Mouse (Mus musculus) Patski (cell line): ENCODE measurements around the gene Flrt1. TPM values are rescaled to one million over a fixed set of nuclear protein-coding genes. Genes with fewer than 3 reads are reported as not detected.
A peak's percentile ranks its signal among the peaks of the same experiment; 100 is the strongest.

Experiments
- ATAC-seq: fragments of 100-300 bp; one replicate; pipeline ENCODE4 v1.8.0; 2021
- CTCF ChIA-PET: fragments of 350-600 bp; sonication (Branson Sonifier 250); formaldehyde crosslinking; loops from one replicate; lab custom pipeline; 2022; ENCODE audit warnings: inconsistent platforms; lab: Charles Lee
- POLR2A ChIA-PET: fragments of 350-600 bp; sonication (Branson Sonifier 250); formaldehyde crosslinking; loops from one replicate; lab custom pipeline; 2022; ENCODE audit warnings: antibody characterized with exemption, inconsistent platforms; lab: Charles Lee
- DNase-seq: peaks from one replicate; pipeline ENCODE4 v3.0.0-alpha.2; 2011; ENCODE audit warnings: low read depth, low spot score
- H3K27me3 ChIP-seq: fragments of 371-371 bp; one replicate; pipeline ENCODE4 v1.5.1; 2021
- CTCF ChIP-seq: fragments of 100-300 bp; IDR thresholded peaks from one replicate; pipeline ENCODE4 v1.5.1; 2021
- in situ Hi-C: fragments of 300-500 bp; cut with MboI; formaldehyde crosslinking; loops from 3 replicates; pipeline ENCODE4 v1.11.1; 2018; ENCODE audit warnings: low pct_unique_long_range_greater_than_20kb, mixed read lengths
- polyA plus RNA-seq: library from polyadenylated mRNA; unstranded; gene quantifications from one replicate; pipeline ENCODE4 v1.2.3, GENCODE M21; 2021

The Flrt1 gene
- polyA plus RNA-seq, 1 experiment from 2014 or later: 12.6 TPM

DNA sequence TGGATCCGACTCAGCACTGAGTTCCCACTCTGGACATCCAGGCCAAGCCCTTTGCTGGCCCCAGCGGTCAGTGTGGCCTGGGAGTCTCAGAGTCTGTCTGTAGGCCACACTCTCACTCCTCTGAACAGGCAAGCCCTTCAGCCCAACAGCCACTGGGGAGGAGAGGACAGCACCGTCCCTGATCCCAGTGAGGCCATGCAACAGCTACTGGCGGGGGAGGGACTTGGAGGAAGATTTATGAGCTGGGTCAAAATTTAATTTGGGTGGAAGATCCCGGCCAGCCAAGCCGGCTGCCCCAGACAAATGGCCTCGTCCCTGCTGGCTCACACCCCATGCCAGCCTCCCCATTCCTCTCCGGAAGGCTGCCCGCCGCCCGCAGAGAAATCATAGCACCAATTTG, 15.7 kb upstream of the Flrt1 start:
- in situ Hi-C loops: no loop called here
- no peak for TF ChIP-seq CTCF
- POLR2A ChIA-PET: interaction anchor here (1.3 kb wide), 1 partner anchor 9 kb away, joined by 5 read pairs; no protein-coding TSS in a partner anchor
- no peaks in the 10 kb centered on the region for H3K27me3 ChIP-seq
- ATAC-seq (peak; percentile 46), DNase-seq (no peak)
- CTCF ChIA-PET: interaction anchor here (1.3 kb wide), 1 partner anchor 13 kb away, joined by 4 read pairs; no protein-coding TSS in a partner anchor

DNA sequence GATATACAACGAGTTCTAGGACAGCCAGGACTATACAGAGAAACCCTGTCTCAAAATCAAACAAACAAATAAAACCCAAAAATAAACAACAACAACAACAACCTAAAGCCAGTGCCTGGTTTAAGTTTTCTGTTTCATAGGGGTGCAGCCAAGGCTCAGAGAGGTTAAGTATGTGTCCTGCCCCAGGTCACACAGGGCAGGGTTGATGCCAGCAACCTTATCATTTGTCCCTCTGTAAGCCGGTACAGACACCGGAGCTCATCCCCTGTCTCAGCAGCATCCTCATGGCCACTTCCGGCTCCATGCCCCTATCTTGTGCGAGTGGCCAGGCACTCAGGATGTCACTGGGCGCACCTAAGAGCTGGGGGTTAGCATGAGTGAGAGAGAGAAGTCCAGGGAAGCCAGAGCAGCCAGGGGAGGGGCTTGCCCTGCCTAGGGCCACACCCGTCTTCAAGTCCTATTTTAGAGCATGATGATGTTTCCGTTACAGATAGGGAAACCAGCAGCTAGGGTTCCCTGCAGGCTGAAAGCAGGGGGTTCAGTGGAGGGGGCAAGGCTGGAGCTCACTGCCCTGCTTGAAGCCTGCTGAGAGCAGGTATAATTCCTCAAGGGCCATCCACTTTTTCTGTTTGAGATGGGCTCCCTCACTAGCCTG, 12.3 kb upstream of the Flrt1 start:
- no peak for ATAC-seq
- H3K27me3 ChIP-seq: no peaks in the 10 kb centered on the region
- no peak for DNase-seq
- ChIA-PET CTCF (interaction anchor here (1.0 kb wide), 1 partner anchor 8 kb away, joined by 3 read pairs; no protein-coding TSS in a partner anchor), POLR2A (no interaction called here)
- no peak for TF ChIP-seq CTCF
- in situ Hi-C loops: no loop called here

DNA sequence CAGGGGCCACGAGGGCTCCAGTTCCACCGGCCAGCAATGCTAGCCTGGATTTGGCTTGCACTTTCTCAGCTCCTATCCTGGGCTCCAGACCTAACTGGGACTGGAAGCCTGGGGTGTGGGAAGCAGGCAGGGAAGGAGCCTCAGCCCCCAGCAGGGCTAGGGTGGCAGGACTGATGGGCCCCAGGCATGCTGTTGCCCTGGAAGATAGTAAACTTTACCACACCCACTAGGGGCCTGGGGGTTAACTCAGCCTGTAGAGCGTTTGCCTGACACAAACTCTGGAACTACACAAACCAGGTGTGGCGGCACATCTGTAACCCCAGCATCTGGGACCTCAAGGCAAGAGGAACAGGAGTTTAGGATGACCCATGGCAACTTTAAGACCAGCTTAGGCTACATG, 11.6 kb upstream of the Flrt1 start:
- no peaks in the 10 kb centered on the region for H3K27me3 ChIP-seq
- no peak for DNase-seq
- TF ChIP-seq CTCF: no peak
- no peak for ATAC-seq
- in situ Hi-C loops: no loop called here
- ChIA-PET CTCF (no interaction called here), POLR2A (no interaction called here)

DNA sequence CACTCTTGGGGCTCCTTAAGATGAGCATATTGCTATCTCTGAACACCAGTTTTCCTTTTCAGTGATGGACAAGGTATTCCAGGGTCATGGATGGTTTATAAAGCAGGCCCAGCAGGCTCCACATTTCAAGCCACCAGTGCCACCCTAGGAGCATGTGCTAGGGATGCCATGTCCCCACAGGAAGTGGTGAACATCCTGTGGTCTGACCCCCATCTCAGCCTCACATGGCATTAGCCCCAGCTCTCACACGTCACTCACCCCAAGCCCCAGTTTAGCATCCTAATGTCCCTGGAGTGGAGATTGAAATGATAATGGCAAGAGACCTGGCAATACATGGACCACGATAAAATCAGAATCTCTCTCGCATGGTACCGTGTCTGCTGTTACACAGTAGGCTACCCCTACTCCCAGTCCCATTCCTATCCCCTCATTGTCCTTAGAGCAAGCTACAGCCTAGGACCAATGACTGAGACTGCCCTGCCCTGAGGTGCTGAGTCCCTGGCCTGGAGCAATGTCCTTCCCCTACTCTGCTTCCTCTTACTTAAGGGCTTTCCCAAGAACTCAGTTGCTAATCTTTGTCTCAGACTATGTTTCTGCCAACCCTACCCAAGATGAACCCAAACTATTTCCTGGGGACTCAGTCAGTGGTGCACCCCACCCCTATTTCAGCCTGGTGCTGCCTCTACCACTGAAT, 10.7 kb upstream of the Flrt1 start:
- CTCF ChIA-PET: no interaction called here

DNA sequence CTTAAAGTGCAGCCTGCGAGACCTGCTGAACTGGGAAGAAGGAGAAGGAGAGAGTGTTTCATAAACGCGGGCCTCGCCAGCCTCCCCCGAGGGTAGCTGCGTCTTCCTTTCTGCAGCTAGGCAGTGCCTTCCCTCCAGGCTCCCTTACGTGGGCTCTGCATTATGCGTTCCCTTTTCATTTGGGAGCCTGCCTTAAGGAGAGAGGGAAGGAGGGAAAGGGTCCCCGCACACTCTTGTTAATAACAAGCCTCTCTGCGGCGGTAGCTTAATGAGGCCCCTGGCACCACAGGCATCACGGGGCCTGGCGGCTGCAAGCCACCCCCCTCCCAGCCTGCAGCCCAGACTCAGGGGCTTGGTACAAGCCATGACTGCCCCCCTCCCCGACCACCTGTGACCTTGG, 8.0 kb upstream of the Flrt1 start:
- ATAC-seq: no peak
- ChIA-PET POLR2A (interaction anchor here (1.0 kb wide), 1 partner anchor 20 kb away, joined by 3 read pairs; no protein-coding TSS in a partner anchor), CTCF (interaction anchor here (1.7 kb wide), 1 partner anchor 19 kb away, joined by 4 read pairs; no protein-coding TSS in a partner anchor)
- in situ Hi-C loops: no loop called here
- DNase-seq: no peak
- H3K27me3 ChIP-seq: no peaks in the 10 kb centered on the region
- TF ChIP-seq CTCF: no peak

More for the DNA sequence above, 10.7 kb upstream of the Flrt1 start:
- in situ Hi-C loops: no loop called here
- ATAC-seq (no peak), DNase-seq (no peak)
- no peak for TF ChIP-seq CTCF
- POLR2A ChIA-PET: no interaction called here
- H3K27me3 ChIP-seq: no peaks in the 10 kb centered on the region

DNA sequence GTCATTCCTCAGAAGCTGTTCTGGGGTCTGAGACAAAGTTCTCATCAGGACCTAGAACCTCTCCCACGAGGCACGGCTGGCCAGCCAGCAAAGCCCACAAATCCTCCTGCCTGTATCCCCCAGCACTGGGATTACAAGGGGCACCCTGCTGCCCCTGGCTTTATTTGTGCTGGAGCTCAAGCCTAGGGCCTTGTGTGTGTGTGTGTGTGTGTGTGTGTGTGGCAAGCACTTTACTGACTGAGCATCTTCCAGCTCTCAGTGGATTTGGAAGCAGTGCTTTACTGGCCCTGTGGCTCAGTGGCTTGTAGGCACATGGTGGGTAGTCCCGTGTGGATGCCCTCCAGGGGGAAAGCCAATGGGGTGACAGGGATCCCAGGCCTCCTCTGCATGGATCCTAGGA, 7.1 kb upstream of the Flrt1 start:
- DNase-seq: no peak
- ATAC-seq: no peak
- no peaks in the 10 kb centered on the region for H3K27me3 ChIP-seq
- CTCF ChIA-PET: interaction anchor here (0.9 to 1.7 kb wide), 2 partner anchors 20 to 42 kb away, joined by 3 to 4 read pairs; no protein-coding TSS in a partner anchor
- in situ Hi-C loops: no loop called here
- POLR2A ChIA-PET: interaction anchor here (1.0 to 1.6 kb wide), 3 partner anchors 9 to 21 kb away, joined by 3 to 5 read pairs (median 5); no protein-coding TSS in a partner anchor
- no peak for TF ChIP-seq CTCF

DNA sequence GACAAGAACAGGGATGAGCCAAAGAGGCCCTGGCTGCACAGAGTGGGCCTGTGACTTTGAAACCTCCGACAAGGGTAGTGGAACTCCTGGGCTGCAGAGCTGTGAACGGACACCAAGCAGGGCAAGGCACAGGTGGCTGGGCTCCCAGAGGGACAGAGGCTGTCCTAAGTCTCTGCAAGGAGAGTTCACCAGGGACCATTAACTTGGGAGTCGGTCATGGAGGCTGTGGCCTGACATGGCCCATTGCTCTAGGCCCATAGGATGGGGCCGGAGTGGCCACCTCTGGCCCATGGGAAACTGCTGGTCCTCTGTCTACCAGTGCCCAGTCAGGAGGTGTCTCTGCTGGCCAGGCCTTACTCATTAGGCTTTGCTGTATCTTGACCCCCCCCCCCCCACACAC, 6.2 kb upstream of the Flrt1 start:
- in situ Hi-C loops: no loop called here
- ChIA-PET POLR2A (interaction anchor here (0.6 to 1.6 kb wide), 3 partner anchors 10 to 33 kb away, joined by 3 to 5 read pairs (median 5); no protein-coding TSS in a partner anchor), CTCF (interaction anchor here (0.9 to 1.7 kb wide), 2 partner anchors 21 to 41 kb away, joined by 3 to 4 read pairs; no protein-coding TSS in a partner anchor)

DNA sequence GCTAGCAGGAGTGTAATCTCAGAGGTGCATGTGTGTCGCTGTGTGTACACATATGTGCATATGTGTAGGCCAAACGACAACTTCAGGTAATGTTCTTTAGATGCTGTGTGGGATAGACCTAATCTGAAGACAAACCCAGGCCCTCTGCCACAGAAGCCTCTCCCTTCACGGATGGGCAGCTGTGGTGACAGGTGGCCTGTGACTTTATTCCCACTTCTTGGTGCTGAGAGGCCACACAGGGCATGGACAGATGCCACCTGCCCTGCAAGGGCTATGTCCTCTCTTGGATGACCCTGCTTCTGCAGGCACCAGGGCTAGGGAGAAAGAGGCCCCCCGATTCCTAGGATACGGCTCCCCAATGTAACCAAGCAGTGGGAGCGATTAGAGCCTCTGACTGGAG, 5.8 kb upstream of the Flrt1 start:
- TF ChIP-seq CTCF: no peak
- no peaks in the 10 kb centered on the region for H3K27me3 ChIP-seq
- ChIA-PET POLR2A (interaction anchor here (1.4 to 1.6 kb wide), 2 partner anchors 10 to 11 kb away, joined by 5 read pairs; no protein-coding TSS in a partner anchor), CTCF (no interaction called here)
- no peak for DNase-seq
- ATAC-seq: no peak
- in situ Hi-C loops: no loop called here

More for the DNA sequence above, 6.2 kb upstream of the Flrt1 start:
- ATAC-seq (no peak), DNase-seq (no peak)
- no peaks in the 10 kb centered on the region for H3K27me3 ChIP-seq
- TF ChIP-seq CTCF: no peak

DNA sequence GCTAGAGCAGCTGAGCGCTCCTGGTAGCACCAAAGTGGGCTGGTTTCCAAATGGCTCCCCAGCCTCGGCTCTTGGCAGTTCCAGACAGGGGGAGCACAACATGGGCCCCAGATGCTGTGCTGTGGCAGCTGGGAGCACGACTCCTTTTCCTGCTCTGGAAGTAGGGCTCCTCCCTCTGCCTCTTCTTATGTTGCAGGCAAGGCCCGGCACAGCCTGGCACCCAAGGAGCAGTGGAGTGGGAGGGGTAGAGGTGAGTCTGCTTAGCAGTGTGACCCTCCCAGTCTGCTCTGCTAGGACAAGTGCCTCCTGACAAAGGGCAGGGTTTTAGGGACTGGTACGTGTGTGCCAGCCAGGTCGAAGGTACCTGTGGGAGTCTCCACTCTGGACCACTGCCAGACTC, 5.3 kb upstream of the Flrt1 start:
- in situ Hi-C loops: no loop called here
- ATAC-seq: no peak
- no peak for TF ChIP-seq CTCF
- ChIA-PET POLR2A (no interaction called here), CTCF (interaction anchor here (1.4 kb wide), 1 partner anchor 22 kb away, joined by 3 read pairs; no protein-coding TSS in a partner anchor)
- H3K27me3 ChIP-seq: no peaks in the 10 kb centered on the region
- no peak for DNase-seq

DNA sequence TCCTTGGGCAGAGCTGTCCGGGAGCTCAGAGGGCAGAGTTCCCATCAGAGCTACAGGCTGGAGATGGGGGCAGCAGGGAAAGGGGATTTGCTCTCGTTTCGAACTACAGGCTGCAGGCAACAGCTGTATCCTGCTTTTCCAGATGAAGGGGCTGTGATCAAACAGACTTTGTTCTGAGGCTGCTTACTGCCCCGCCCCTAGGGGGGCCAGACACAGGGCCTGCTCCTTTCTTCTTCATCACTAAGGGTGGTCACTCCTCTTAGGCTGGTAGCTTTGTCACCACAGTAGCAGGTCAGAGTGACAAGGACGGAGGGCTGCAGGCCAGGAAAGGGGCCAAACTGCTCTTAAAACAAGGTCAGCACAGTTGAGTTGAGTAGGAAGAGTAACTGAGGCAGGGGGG, 4.6 kb upstream of the Flrt1 start:
- ChIA-PET POLR2A (no interaction called here), CTCF (interaction anchor here (0.9 to 1.4 kb wide), 2 partner anchors 8 to 22 kb away, joined by 3 read pairs; no protein-coding TSS in a partner anchor)
- no peak for ATAC-seq
- H3K27me3 ChIP-seq: no peaks in the 10 kb centered on the region
- in situ Hi-C loops: no loop called here
- TF ChIP-seq CTCF: no peak
- DNase-seq: no peak
